Mouse (Mus musculus): ENCODE measurements at regions not wholly inside any gene's neighbourhood (a gene's known extent, or its start where the extent isn't known, plus 50 kb on each side); places are given as distances from the start of the nearest gene placed in this dataset.

- DNase-seq = no peak
Measured at GRCm38 (mm10) chr9:85134900-85135299, 177.7 kb upstream of the Gm11114 start.

GRCm38 (mm10) chr9:85136715-85137582, 175.6 kb upstream of the Gm11114 start:
- no peak for DNase-seq

GRCm38 (mm10) chr9:85139891-85140290, 172.7 kb upstream of the Gm11114 start:
- DNase-seq = no peak

GRCm38 (mm10) chr9:85144363-85144762, 168.2 kb upstream of the Gm11114 start:
- no peak for DNase-seq

GRCm38 (mm10) chr9:85165632-85166031, 146.9 kb upstream of the Gm11114 start:
- DNase-seq = no peak

- no peak for DNase-seq
Measured at GRCm38 (mm10) chr9:85167243-85167642, 145.3 kb upstream of the Gm11114 start.

- no peak for DNase-seq
Measured at GRCm38 (mm10) chr9:85174431-85174830, 138.1 kb upstream of the Gm11114 start.

GRCm38 (mm10) chr9:85201202-85201601, 111.4 kb upstream of the Gm11114 start:
- DNase-seq = no peak

- no peak for DNase-seq
Measured at GRCm38 (mm10) chr9:85224870-85225269, 87.7 kb upstream of the Gm11114 start.
